Mouse (Mus musculus) intestine, embryonic 16.5 days (tissue): Measurements from ENCODE around the gene Inhbb. TPM values are rescaled to one million over a fixed set of nuclear protein-coding genes. Genes with fewer than 3 reads are reported as not detected.

Experiments used
- ATAC-seq: fragments of 200-750 bp; cut with Nextera tagmentation; 2 replicates; pipeline ENCODE4 v1.8.0; 2017; ENCODE audit warnings: moderate TSS enrichment, moderate library complexity
- H3K27ac ChIP-seq: fragments of 300-500 bp; sonication (generic); 2 replicates; pipeline ENCODE4 v1.5.1; 2014; ENCODE audit warnings: mild to moderate bottlenecking, low read length
- H3K27me3 ChIP-seq: fragments of 300-500 bp; sonication (generic); replicated peaks from 2 replicates; pipeline ENCODE4 v1.6.1; 2014; ENCODE audit warnings: low read length, control low read depth, mixed read lengths; ENCODE audit not compliant: control insufficient read depth, insufficient read depth
- H3K36me3 ChIP-seq: fragments of 300-500 bp; sonication (generic); 2 replicates; pipeline ENCODE4 v1.6.1; 2014; ENCODE audit warnings: low read length, control low read depth; ENCODE audit not compliant: control insufficient read depth, insufficient read depth
- H3K4me1 ChIP-seq: fragments of 300-500 bp; sonication (generic); 2 replicates; pipeline ENCODE4 v1.6.1; 2014; ENCODE audit warnings: low read length, control low read depth, mixed read lengths; ENCODE audit not compliant: control insufficient read depth, insufficient read depth
- H3K4me2 ChIP-seq: fragments of 300-500 bp; sonication (generic); 2 replicates; pipeline ENCODE4 v1.6.1; 2014; ENCODE audit warnings: low read depth, low read length, control low read depth
- H3K4me3 ChIP-seq: fragments of 300-500 bp; sonication (generic); 2 replicates; pipeline ENCODE4 v1.5.1; 2014; ENCODE audit warnings: mild to moderate bottlenecking, low read length
- H3K9ac ChIP-seq: fragments of 300-500 bp; sonication (generic); 2 replicates; pipeline ENCODE4 v1.6.1; 2014; ENCODE audit warnings: low read depth, low read length
- H3K9me3 ChIP-seq: fragments of 300-500 bp; sonication (generic); 2 replicates; pipeline ENCODE4 v1.6.1; 2016; ENCODE audit warnings: low read length, control low read depth; ENCODE audit not compliant: control insufficient read depth
- WGBS: fragments of 180-500 bp; shearing (Covaris S2); extraction: QIAGEN DNeasy Blood & Tissue Kit; methylation state at CpG from one replicate; pipeline ENCODE4 v1.1.7; 2014; 5-methylcytosine and 5-hydroxymethylcytosine counted together
- polyA plus RNA-seq: library from polyadenylated mRNA; unstranded; fragments of >200 nt; fragmentation: Nextera tagmentation; extraction: Ambion mirVana; gene quantifications from 2 replicates; pipeline ENCODE4 v1.2.1, GENCODE M21; 2015

Gene Inhbb
- 0.16 and 0.18 TPM in 2 replicates for polyA plus RNA-seq

DNA sequence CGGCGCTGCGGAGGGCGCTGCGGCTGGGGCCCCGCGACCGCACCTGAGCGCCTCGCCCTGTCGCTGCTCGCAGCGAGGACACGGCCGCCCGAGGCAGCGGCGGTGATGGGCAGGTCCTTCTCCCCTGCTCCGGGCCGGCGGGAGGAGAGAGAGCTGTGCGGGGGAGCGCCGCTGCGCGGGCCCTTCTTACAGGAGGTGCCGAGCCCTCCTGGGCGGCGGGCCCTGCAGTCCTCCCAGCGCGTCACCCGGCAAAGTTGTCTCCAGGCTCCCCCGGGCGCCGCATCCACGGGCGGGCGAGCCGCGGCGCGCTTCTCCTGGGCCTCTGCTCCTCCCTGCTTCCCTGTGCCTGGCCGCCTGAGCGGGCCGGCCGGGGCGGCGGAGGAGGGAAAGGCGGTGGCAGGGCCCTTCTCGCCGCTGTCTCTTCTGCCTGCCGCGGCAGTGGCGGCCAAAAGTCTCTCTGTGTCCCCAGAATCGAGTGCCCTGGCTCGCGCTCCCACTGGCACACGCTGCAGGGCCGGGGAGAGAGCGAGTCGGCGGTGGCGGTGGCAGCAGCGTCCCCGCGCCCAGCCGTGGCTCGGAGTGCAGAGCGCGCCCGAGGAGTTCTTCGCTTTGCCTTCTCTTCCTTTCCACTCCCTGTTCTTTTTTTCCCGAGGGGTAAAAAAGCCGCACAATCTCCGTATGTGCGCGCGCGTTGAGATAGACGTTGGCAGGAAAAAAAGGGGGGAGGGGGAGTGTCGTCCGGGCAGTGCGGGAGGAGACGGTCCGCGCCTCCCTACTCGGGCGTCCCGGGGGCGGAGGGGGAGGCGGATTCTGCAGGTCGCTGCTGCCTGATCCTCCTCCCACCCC is at the start of gene Inhbb:
Inhbb (minus strand) TSS at position 673 of the 846 bp plus-strand sequence.
- Histone ChIP-seq H3K4me1 (peaks cover 21% of the 10 kb centered on the region), H3K4me2 (peak within 1 kb of the TSS; percentile 100), H3K36me3 (no peaks in the 10 kb centered on the region), H3K9ac (peak within 1 kb of the TSS; percentile 63), H3K27ac (no peak within 1 kb of the TSS), H3K27me3 (peaks cover 75% of the 10 kb centered on the region), H3K4me3 (peak within 1 kb of the TSS; percentile 70), H3K9me3 (no peaks in the 10 kb centered on the region)
- ATAC-seq = peak; percentile 46
- WGBS = under 1% methylated on average over 87 of the region's 92 CpGs

DNA sequence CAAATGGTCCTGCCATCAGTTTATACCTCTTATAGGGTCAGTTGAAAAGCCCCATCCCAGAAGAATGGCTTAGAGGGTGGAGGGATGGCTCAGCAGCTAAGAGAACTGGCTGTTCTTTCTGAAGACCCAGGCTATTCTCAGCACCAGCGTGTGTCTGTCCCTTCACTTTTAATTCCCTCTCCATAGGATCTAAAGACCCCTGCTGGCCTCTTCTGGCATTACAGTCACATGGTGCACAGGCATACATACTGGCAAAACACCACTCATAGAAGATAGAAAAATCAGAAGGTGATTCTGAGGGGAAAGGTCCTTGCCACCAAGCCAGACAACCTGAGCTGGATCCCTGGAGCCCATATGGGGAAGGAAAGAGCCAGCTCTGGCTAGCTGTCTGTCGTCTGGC is 41.3 kb upstream of the Inhbb start:
- H3K27ac ChIP-seq = no peak overlapping the region
- no peaks in the 10 kb centered on the region for H3K27me3 ChIP-seq
- H3K4me3 ChIP-seq = no peak overlapping the region
- H3K36me3 ChIP-seq = no peaks in the 10 kb centered on the region
- no peak overlapping the region for H3K9ac ChIP-seq
- ATAC-seq = no peak
- H3K4me2 ChIP-seq = no peak overlapping the region
- H3K9me3 ChIP-seq = no peaks in the 10 kb centered on the region
- no peaks in the 10 kb centered on the region for H3K4me1 ChIP-seq
- WGBS = 49% methylated on average over 2 of the region's 2 CpGs

DNA sequence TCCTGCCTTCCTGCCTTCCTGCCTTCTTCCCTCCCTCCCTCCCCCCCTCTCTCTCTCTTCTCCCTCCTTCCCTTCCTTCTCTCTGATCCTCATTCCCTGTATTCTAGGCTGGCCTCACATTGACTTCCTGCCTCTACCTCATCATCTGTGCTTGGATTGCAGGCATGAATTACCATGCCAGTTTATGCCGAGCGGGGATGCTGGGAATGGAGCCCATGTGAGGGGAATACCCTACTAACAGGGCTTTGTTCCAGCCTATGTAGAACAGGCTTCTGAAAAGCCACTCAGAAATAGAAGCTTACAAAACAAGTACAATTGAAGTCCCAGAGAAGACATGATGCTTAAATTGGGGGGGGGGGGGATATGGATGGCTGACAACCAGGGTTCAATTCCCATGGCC is 38.0 kb upstream of the Inhbb start:
- no peak overlapping the region for H3K27ac ChIP-seq
- no peaks in the 10 kb centered on the region for H3K9me3 ChIP-seq
- H3K9ac ChIP-seq = no peak overlapping the region
- no peaks in the 10 kb centered on the region for H3K36me3 ChIP-seq
- H3K27me3 ChIP-seq = no peaks in the 10 kb centered on the region
- no peak for ATAC-seq
- H3K4me2 ChIP-seq = no peak overlapping the region
- 0 out of 2 replicates have a peak, but pooled peaks cover 3% of the 10 kb centered on the region for H3K4me1 ChIP-seq
- no peak overlapping the region for H3K4me3 ChIP-seq
- 80% methylated on average over 2 of the region's 2 CpGs for WGBS

DNA sequence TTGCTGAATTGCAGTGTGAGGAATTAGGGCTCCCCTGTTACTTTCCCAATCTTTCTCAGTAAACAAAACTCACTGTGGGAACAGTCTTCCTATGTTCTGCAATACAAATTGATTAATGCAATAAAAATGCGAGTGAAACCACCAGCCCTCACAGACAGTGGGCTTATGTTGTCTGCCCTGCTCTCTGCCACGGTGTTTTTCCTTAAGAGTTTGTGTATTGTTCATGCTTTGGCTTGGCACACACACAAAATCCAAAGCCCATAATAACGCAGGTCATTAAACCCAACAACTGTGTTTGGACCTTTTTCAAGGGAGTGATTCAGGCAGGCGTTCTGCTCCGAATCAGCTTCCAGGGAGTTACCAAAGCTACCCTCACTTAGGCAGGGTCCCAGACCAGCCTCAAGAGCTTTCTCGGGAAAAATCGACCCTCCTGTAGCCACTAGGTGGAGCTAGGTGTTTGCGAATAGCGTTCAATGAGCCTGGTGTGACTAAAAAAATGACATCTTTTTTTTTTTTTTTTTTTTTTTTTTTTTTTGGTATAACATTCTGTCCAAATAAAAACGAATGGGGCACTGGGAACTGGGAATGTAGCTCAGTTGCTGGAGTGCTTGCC is 36.1 kb upstream of the Inhbb start:
- Histone ChIP-seq H3K27ac (no peak overlapping the region), H3K4me1 (0 out of 2 replicates have a peak, but pooled peaks cover 3% of the 10 kb centered on the region), H3K4me3 (no peak overlapping the region), H3K36me3 (no peaks in the 10 kb centered on the region), H3K9ac (no peak overlapping the region), H3K4me2 (no peak overlapping the region), H3K9me3 (no peaks in the 10 kb centered on the region), H3K27me3 (no peaks in the 10 kb centered on the region)
- peak; percentile 21; the same call in 1 of the 2 replicates for ATAC-seq
- WGBS = 13% methylated on average over 10 of the region's 10 CpGs

DNA sequence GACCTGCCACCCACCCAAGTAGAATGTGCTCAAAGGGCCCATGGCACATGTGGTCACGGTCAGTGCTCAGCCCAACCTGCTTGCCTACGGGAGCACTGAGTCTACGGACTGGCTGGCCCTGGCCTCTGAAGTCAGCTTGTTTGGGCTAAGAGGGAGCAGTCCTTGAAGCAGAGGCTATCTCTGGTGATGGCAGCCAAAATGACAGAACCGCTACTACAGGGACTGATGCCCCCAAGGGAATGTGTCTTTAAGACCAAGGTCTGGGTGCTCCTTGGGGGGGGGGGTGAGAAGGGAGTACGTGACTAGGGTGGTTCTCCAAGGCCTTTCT is 35.4 kb upstream of the Inhbb start:
- Histone ChIP-seq H3K4me3 (no peak overlapping the region), H3K4me2 (peak overlapping the region; percentile 47; the same call in 1 of the 2 replicates), H3K36me3 (no peaks in the 10 kb centered on the region), H3K9ac (no peak overlapping the region), H3K9me3 (no peaks in the 10 kb centered on the region), H3K27me3 (no peaks in the 10 kb centered on the region), H3K4me1 (0 out of 2 replicates have a peak, but pooled peaks cover 3% of the 10 kb centered on the region), H3K27ac (no peak overlapping the region)
- 0 out of 2 replicates have a peak, but pooled peaks have one; percentile 27 for ATAC-seq
- WGBS = 56% methylated on average over 5 of the region's 5 CpGs

DNA sequence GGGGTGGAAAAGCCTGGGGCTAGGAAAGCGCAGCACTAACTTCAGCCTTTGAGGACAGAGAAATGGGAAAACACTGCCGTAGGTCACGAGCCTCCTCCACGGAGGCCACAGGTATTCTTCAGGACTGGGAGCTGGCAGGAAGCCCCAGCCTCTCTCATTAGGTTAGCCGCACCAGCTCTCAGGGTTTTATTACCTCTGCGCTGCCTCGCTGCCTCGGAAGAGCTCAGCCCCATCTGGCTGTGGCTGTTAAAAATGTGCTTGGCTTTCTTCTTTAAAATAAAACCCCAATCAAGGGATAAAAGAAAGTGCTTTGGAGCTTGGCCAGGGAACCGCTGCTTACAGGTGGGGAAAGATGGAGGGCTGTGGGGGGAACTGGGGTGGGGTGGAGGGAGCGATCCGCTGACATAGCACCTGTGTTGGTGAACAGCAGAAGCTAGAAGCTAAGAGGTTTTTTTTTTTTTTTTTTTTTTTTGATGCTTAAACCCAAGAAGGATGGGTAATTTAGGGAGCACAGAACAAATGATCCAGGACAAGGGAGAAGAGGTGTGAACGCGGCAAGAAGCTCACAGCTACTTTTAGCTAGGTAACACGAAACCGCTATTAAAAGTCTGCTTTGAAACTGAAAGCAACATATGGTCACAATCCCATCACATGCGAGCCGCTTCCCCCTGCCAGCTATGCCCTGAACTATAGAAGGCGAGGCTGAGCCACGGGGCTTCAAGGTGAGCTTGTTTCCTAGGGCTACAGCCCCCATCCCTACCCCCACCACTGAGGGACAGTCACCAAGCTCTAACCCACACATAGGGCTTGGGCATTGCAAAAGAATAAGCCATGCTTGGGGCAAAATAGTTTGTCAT is 34.9 kb upstream of the Inhbb start:
- no peaks in the 10 kb centered on the region for H3K36me3 ChIP-seq
- H3K9me3 ChIP-seq = no peaks in the 10 kb centered on the region
- H3K9ac ChIP-seq = no peak overlapping the region; the same call in 1 of the 2 replicates
- peak overlapping the region; percentile 47 for H3K4me2 ChIP-seq
- peak; percentile 38; the same call in 1 of the 2 replicates for ATAC-seq
- no peak overlapping the region for H3K27ac ChIP-seq
- WGBS = 20% methylated on average over 19 of the region's 19 CpGs
- H3K27me3 ChIP-seq = no peaks in the 10 kb centered on the region
- H3K4me1 ChIP-seq = 0 out of 2 replicates have a peak, but pooled peaks cover 3% of the 10 kb centered on the region
- H3K4me3 ChIP-seq = peak overlapping the region; percentile 22

DNA sequence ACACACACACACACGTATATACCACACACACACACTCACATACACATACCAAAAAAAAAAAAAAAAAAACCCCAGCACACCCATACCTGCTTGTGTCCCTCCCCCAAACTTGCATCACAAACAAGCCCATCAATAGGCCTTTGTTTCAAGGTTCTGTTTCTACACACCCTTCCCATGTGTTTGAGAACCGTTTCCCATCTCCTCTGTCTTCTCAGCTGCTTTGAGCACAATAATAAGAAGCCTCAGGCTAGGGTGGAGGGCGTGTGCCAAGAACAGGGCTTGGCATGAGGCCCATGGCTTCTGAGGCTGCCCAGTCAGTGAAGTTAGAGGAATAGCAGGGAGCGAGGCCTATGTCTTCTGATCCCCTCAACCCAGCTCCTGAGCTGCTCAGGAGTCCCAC is 31.7 kb upstream of the Inhbb start:
- 62% methylated on average over 3 of the region's 4 CpGs for WGBS

DNA sequence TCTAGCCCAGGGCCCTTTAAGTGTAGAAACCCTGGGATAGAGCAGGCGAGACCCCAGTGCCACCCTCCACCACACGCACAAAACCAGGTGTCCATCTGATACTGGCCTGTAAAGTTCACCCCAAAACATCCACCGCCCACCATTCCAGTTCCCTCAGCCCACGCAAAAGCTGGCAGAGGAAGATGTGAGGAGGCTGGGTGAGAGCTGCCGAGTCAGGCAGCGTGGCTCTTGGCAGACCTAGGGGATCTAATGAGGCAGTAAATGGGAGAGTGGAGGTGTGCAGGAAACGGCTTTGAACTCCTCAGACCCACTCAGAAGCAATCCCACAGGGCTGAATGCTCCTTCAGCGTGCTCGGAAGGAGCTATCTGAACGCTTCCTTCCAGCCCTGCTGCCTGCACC is 29.4 kb upstream of the Inhbb start:
- Histone ChIP-seq H3K4me2 (no peak overlapping the region), H3K9ac (no peak overlapping the region), H3K36me3 (no peaks in the 10 kb centered on the region), H3K9me3 (no peaks in the 10 kb centered on the region), H3K4me3 (no peak overlapping the region), H3K4me1 (no peaks in the 10 kb centered on the region), H3K27me3 (no peaks in the 10 kb centered on the region), H3K27ac (no peak overlapping the region)
- WGBS = 71% methylated on average over 10 of the region's 10 CpGs
- no peak for ATAC-seq

More for the DNA sequence above, 31.7 kb upstream of the Inhbb start:
- Histone ChIP-seq H3K4me1 (0 out of 2 replicates have a peak, but pooled peaks cover 3% of the 10 kb centered on the region), H3K4me3 (no peak overlapping the region), H3K4me2 (no peak overlapping the region), H3K36me3 (no peaks in the 10 kb centered on the region), H3K9me3 (no peaks in the 10 kb centered on the region), H3K9ac (no peak overlapping the region), H3K27ac (no peak overlapping the region), H3K27me3 (no peaks in the 10 kb centered on the region)
- no peak for ATAC-seq
